Mouse (Mus musculus) bone marrow macrophage, adult 2 months (primary cell): Measurements from ENCODE around the gene Ephb6.
"Not testable (repeated sequence)": the region's sequence is repeated elsewhere in the genome, so short reads cannot be mapped to it uniquely, and the experiment has no call there.

Source experiments
- CTCF ChIP-seq: IDR thresholded peaks from 2 replicates; pipeline ENCODE4 v1.5.1; 2012; ENCODE audit warnings: low read depth, mild to moderate bottlenecking, low read length, moderate library complexity
- POLR2A ChIP-seq: IDR thresholded peaks from 2 replicates; pipeline ENCODE4 v1.6.1; 2012; ENCODE audit warnings: mild to moderate bottlenecking, low read depth, low read length, borderline replicate concordance

DNA sequence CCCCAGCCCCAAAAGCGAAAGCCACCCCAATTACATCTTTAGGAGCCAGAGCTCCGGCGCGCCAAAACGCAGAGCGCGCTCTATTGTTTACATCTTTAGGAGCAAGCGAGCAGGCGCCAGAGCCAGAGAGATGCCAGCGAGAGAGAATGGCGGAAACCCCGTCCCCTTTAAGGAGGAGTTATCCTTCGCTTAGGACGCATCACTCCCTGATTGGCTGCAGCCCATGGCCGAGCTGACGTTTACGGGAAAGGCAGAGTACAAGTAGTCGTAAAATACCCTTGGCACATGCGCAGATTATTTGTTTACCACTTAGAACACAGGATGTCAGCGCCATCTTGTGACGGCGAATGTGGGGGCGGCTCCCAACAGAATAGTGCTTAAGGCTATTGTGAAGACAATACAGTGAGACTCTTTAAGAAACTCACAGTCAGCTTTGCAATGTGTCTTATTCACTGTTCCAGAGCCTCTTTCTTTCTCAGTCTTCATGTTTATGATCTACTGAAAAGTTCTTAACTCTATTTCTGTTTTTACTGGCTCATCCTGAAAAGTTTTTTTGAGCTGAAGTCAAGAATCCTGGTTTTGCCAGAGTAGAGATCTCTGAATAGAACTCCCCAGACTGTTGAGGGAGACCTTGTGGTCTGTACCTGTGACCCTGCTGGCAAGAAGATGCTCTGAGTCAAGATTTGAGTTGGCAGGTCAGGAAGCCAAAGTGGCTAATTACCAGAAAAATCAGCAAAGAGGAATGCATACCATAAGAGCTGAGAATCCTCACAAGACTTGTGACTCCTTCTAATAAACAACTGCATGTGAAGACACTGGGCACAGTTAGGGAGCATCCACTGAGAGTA lies 42.0 kb upstream of the Ephb6 start:
- TF ChIP-seq POLR2A, CTCF: not testable (repeated sequence)
